Mouse (Mus musculus): ENCODE measurements around the gene U2af2. TPM values are rescaled to one million over a fixed set of nuclear protein-coding genes. Genes with fewer than 3 reads are reported as not detected.

The U2af2 gene
- total RNA-seq, 4 experiments from 2014 or later = 159 to 182 (median 174) TPM

GRCm38 (mm10) chr7:5037026-5037425 is 24.9 kb upstream of the U2af2 start:
- no peak for DNase-seq (ENCODE audit: low spot score in 2 of 2)

GRCm38 (mm10) chr7:5037467-5037866 is 24.5 kb upstream of the U2af2 start:
- no peak for DNase-seq (ENCODE audit: low spot score in 2 of 2)

- DNase-seq (ENCODE audit: low spot score in 2 of 2) = peak; percentile 88 to 95
Observed at GRCm38 (mm10) chr7:5038109-5038732, 23.7 kb upstream of the U2af2 start, which contains the start of gene Zfp784. Zfp784 (minus strand) TSS chr7:5038446.

GRCm38 (mm10) chr7:5038940-5039339 is 23.0 kb upstream of the U2af2 start:
- DNase-seq (ENCODE audit: low spot score in 2 of 2) = no peak

- no peak for DNase-seq (ENCODE audit: low spot score in 2 of 2)
Observed at GRCm38 (mm10) chr7:5044981-5045380, 17.0 kb upstream of the U2af2 start.

- no peak for DNase-seq (ENCODE audit: low spot score in 2 of 2)
Observed at GRCm38 (mm10) chr7:5046112-5046511, 15.8 kb upstream of the U2af2 start.

- no peak for DNase-seq (ENCODE audit: low spot score in 2 of 2)
Observed at GRCm38 (mm10) chr7:5047313-5047712, 14.6 kb upstream of the U2af2 start.

- peak in 1 of 2 experiments; percentile 76 for DNase-seq (ENCODE audit: low spot score in 2 of 2)
Observed at GRCm38 (mm10) chr7:5051193-5052192, 10.4 kb upstream of the U2af2 start, which contains the start of gene Zfp580. Zfp580 (plus strand) TSS chr7:5051538.

- no peak for DNase-seq (ENCODE audit: low spot score in 2 of 2)
Observed at GRCm38 (mm10) chr7:5052438-5052837, 9.5 kb upstream of the U2af2 start.

- no peak for DNase-seq (ENCODE audit: low spot score in 2 of 2)
Observed at GRCm38 (mm10) chr7:5052931-5053343, 9.0 kb upstream of the U2af2 start.

GRCm38 (mm10) chr7:5053456-5054179 is 8.3 kb upstream of the U2af2 start:
- no peak for DNase-seq (ENCODE audit: low spot score in 2 of 2)

- DNase-seq (ENCODE audit: low spot score in 2 of 2) = peak in 1 of 2 experiments; percentile 54
Observed at GRCm38 (mm10) chr7:5056651-5057263, 5.2 kb upstream of the U2af2 start.

- DNase-seq (ENCODE audit: low spot score in 2 of 2) = no peak
Observed at GRCm38 (mm10) chr7:5057381-5057780, 4.6 kb upstream of the U2af2 start.

GRCm38 (mm10) chr7:5057804-5058203 is 4.1 kb upstream of the U2af2 start:
- DNase-seq (ENCODE audit: low spot score in 2 of 2) = no peak

- no peak for DNase-seq (ENCODE audit: low spot score in 2 of 2)
Observed at GRCm38 (mm10) chr7:5058631-5059030, 3.3 kb upstream of the U2af2 start.

GRCm38 (mm10) chr7:5059421-5059820 is 2.5 kb upstream of the U2af2 start:
- DNase-seq (ENCODE audit: low spot score in 2 of 2) = no peak

- DNase-seq (ENCODE audit: low spot score in 2 of 2) = peak in 1 of 2 experiments; percentile 82
Observed at GRCm38 (mm10) chr7:5060239-5060731, 1.7 kb upstream of the U2af2 start.

- peak; percentile 96 to 98 for DNase-seq (ENCODE audit: low spot score in 2 of 2)
Observed at GRCm38 (mm10) chr7:5060944-5061773, 784 bp upstream of the U2af2 start.

GRCm38 (mm10) chr7:5062360-5063001 is 538 bp downstream of the U2af2 start:
- DNase-seq (ENCODE audit: low spot score in 2 of 2) = no peak
